Mouse (Mus musculus) mammary gland, adult 2 months (tissue): ENCODE results near the gene Cks2. TPM values are rescaled to one million over a fixed set of nuclear protein-coding genes. Genes with fewer than 3 reads are reported as not detected.

Experiments
- polyA plus RNA-seq: library from polyadenylated mRNA; depleted of rRNA; stranded (reverse); fragments of >200 nt; gene quantifications from 2 replicates; pipeline ENCODE4 v1.2.3, GENCODE M21; 2012; ENCODE audit warnings: low replicate concordance; rRNA removed

Cks2 gene
- polyA plus RNA-seq: 5.4 and 5.9 TPM in 2 replicates

DNA sequence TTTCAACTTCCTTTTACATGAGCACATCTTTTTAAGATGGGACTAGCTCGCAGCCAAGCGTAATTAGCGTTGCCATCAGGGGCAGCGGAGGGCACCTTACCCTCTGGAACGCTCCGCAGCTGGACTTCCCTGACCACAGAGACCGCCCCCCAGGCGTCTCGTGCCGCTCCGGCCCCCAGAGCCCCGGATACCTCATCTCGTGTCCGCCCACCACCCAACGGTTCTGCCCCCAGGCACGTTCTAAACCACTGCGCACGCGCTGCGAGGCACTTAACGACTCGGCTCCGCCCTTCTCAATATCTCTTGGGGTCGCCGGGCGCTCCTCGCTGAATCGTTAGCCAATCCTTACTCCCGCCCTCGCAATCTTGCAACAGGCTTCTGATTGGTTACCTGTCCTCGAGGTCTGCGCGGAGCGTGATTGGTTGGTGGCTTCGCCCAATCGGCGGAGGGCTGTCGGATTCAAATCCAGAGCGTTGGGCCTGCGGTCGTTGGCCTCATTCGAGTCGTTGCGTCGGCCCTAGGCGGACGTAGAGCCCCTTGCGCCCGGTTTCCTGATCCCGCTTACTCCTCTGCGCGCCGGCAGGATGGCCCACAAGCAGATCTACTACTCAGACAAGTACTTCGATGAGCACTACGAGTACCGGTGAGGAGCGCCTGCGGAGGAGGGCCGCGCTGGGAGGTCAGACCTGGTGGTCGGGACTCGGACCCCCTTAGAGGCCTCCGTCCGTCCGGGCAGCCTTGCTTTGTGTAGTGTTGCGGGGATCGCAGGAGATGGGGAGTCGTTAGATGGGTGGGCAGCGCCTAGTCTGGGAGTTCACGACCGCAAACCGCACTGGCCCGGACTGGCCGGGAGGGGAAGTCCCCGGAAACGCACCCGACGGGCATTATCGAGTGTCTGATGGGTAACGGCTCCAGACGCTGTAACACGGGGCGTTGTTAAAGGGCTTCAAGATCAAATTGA is at the start of gene Cks2:
Gene Cks2, plus strand, starts transcription at position 404 of the 961 bp plus-strand sequence.

DNA sequence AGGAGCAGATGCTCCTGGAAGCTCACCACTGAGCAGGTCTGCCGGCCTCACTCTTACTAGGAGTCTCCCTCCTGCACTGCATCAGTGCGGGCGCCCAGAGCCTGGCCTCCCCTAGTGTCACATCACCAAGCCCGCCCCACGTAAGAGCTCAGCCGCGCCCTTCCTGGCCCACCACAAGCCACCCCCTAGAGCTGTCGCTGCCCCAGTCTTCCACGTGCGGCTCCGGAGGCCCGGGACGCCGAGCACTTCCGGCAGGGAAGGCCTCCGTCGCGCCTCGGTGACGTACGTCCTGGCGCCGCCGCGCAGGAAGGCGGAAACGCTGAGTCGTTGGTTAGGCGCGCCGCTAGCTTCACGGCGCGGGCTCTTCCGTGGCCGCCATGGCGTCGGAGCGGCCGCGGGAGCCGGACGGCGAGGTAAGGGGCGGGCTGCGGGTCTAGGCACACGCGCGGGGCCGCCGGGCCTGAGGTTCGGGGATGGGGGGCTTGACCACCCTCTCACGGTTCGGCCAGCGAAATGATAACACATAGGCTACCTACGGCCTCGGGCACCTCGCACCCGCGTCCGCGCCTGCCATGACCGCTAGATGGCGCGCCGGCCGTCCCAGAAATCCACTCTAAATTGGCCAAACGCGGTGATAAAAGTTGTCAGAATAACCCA is 6.5 kb downstream of the Cks2 start, which contains the start of gene Secisbp2:
Gene Secisbp2, plus strand, starts transcription at position 290 of the 657 bp plus-strand sequence.

Other genes with a start within 250 kb of the Cks2 start
- 12.6 and 14.4 TPM in 2 replicates for gene S1pr3, start 236.6 kb upstream of the Cks2 start, polyA plus RNA-seq
- gene Shc3, start 75.8 kb upstream of the Cks2 start, polyA plus RNA-seq: 0.23 and 0.35 TPM in 2 replicates
- gene Secisbp2, start 6.5 kb downstream of the Cks2 start, polyA plus RNA-seq: 16.9 and 21.6 TPM in 2 replicates
- 42.0 and 47.3 TPM in 2 replicates for gene Sema4d, start 148.5 kb downstream of the Cks2 start, polyA plus RNA-seq
- gene Gadd45g, start 201.4 kb downstream of the Cks2 start, polyA plus RNA-seq: 64.6 and 109 TPM in 2 replicates